Mouse (Mus musculus) midbrain, embryonic 16.5 days (tissue): Measurements from ENCODE around the gene Ppip5k1. TPM values are rescaled to one million over a fixed set of nuclear protein-coding genes. Genes with fewer than 3 reads are reported as not detected.
A peak's percentile ranks its signal among the peaks of the same experiment; 100 is the strongest.

Experiments
- ATAC-seq: fragments of 200-750 bp; cut with Nextera tagmentation; 2 replicates; pipeline ENCODE4 v1.8.0; 2017; ENCODE audit warnings: moderate TSS enrichment
- H3K27ac ChIP-seq: fragments of 300-500 bp; sonication (generic); 2 replicates; pipeline ENCODE4 v1.5.1; 2014; ENCODE audit warnings: mild to moderate bottlenecking, low read length, mixed read lengths
- H3K27me3 ChIP-seq: fragments of 300-500 bp; sonication (generic); 2 replicates; pipeline ENCODE4 v1.6.1; 2014; ENCODE audit warnings: low read depth, low read length, mixed read lengths; ENCODE audit not compliant: control insufficient read depth, insufficient read depth
- H3K36me3 ChIP-seq: fragments of 300-500 bp; sonication (generic); 2 replicates; pipeline ENCODE4 v1.6.1; 2014; ENCODE audit warnings: mild to moderate bottlenecking, low read length, moderate library complexity, mixed read lengths; ENCODE audit not compliant: control insufficient read depth, insufficient read depth
- H3K4me1 ChIP-seq: fragments of 300-500 bp; sonication (generic); 2 replicates; pipeline ENCODE4 v1.6.1; 2014; ENCODE audit warnings: mild to moderate bottlenecking, low read length, mixed read lengths; ENCODE audit not compliant: control insufficient read depth, insufficient read depth
- H3K4me2 ChIP-seq: fragments of 300-500 bp; sonication (generic); 2 replicates; pipeline ENCODE4 v1.6.1; 2014; ENCODE audit warnings: mild to moderate bottlenecking, low read length, mixed read lengths
- H3K4me3 ChIP-seq: fragments of 300-500 bp; sonication (generic); 2 replicates; pipeline ENCODE4 v1.5.1; 2014; ENCODE audit warnings: low read depth, mild to moderate bottlenecking, low read length, moderate library complexity, mixed read lengths
- H3K9ac ChIP-seq: fragments of 300-500 bp; sonication (generic); 2 replicates; pipeline ENCODE4 v1.6.1; 2014; ENCODE audit warnings: low read depth, low read length, mixed read lengths
- H3K9me3 ChIP-seq: fragments of 300-500 bp; sonication (generic); replicated peaks from 2 replicates; pipeline ENCODE4 v1.6.1; 2014; ENCODE audit warnings: mild to moderate bottlenecking, low read length, mixed read lengths; ENCODE audit not compliant: control insufficient read depth, poor library complexity, severe bottlenecking
- WGBS: fragments of 180-500 bp; shearing (Covaris S2); extraction: QIAGEN DNeasy Blood & Tissue Kit; methylation state at CpG from one replicate; pipeline ENCODE4 v1.1.7; 2014; 5-methylcytosine and 5-hydroxymethylcytosine counted together
- polyA plus RNA-seq: library from polyadenylated mRNA; unstranded; fragments of >200 nt; fragmentation: Nextera tagmentation; extraction: Ambion mirVana; gene quantifications from 2 replicates; pipeline ENCODE4 v1.2.1, GENCODE M21; 2015

Ppip5k1 gene
- polyA plus RNA-seq, 1 experiment from 2014 or later: 23.3 TPM

GRCm38 (mm10) chr2:121294753-121295607, 60.2 kb downstream of the Ppip5k1 start:
- Histone ChIP-seq H3K27ac (peak overlapping the region; percentile 87), H3K4me2 (peak overlapping the region; percentile 92), H3K4me1 (peaks cover 49% of the 10 kb centered on the region), H3K4me3 (peak overlapping the region; percentile 62), H3K9ac (peak overlapping the region; percentile 74), H3K36me3 (peaks cover 7% of the 10 kb centered on the region), H3K27me3 (no peaks in the 10 kb centered on the region), H3K9me3 (no peaks in the 10 kb centered on the region)
- under 1% methylated on average over 16 of the region's 18 CpGs for WGBS
- peak; percentile 84 for ATAC-seq

- ATAC-seq: no peak
- H3K4me1 ChIP-seq: peaks cover 49% of the 10 kb centered on the region
- H3K9ac ChIP-seq: peak overlapping the region; percentile 74
- peak overlapping the region; percentile 87 for H3K27ac ChIP-seq
- peak overlapping the region; percentile 62 for H3K4me3 ChIP-seq
- H3K27me3 ChIP-seq: no peaks in the 10 kb centered on the region
- H3K9me3 ChIP-seq: no peaks in the 10 kb centered on the region
- WGBS: 37% methylated on average over 4 of the region's 4 CpGs
- H3K4me2 ChIP-seq: peak overlapping the region; percentile 92
- H3K36me3 ChIP-seq: peaks cover 2% of the 10 kb centered on the region
These were observed 61.0 kb downstream of the Ppip5k1 start for GRCm38 (mm10) chr2:121294182-121294581.

GRCm38 (mm10) chr2:121292316-121293013, 62.7 kb downstream of the Ppip5k1 start:
- Histone ChIP-seq H3K27me3 (no peaks in the 10 kb centered on the region), H3K4me1 (peaks cover 56% of the 10 kb centered on the region), H3K36me3 (no peaks in the 10 kb centered on the region), H3K4me2 (no peak overlapping the region), H3K9me3 (no peaks in the 10 kb centered on the region), H3K4me3 (no peak overlapping the region), H3K27ac (no peak overlapping the region), H3K9ac (no peak overlapping the region)
- 71% methylated on average over 5 of the region's 5 CpGs for WGBS
- no peak for ATAC-seq

- peak overlapping the region; percentile 58 for H3K4me3 ChIP-seq
- peak overlapping the region; percentile 94 for H3K27ac ChIP-seq
- no peaks in the 10 kb centered on the region for H3K27me3 ChIP-seq
- H3K9me3 ChIP-seq: no peaks in the 10 kb centered on the region
- ATAC-seq: peak; percentile 72; the same call in 1 of the 2 replicates
- H3K36me3 ChIP-seq: no peaks in the 10 kb centered on the region
- H3K9ac ChIP-seq: peak overlapping the region; percentile 67
- WGBS: 2% methylated on average over 36 of the region's 36 CpGs
- peak overlapping the region; percentile 73 for H3K4me2 ChIP-seq
- H3K4me1 ChIP-seq: peaks cover 40% of the 10 kb centered on the region
These were observed 65.3 kb downstream of the Ppip5k1 start for GRCm38 (mm10) chr2:121289730-121290540.

- Histone ChIP-seq H3K9ac (peak within 1 kb of the TSS; percentile 75), H3K4me1 (peaks cover 31% of the 10 kb centered on the region), H3K4me2 (peak within 1 kb of the TSS; percentile 73), H3K27ac (peak within 1 kb of the TSS; percentile 94), H3K36me3 (no peaks in the 10 kb centered on the region), H3K9me3 (no peaks in the 10 kb centered on the region), H3K4me3 (peak within 1 kb of the TSS; percentile 58), H3K27me3 (no peaks in the 10 kb centered on the region)
- WGBS: under 1% methylated on average over 48 of the region's 48 CpGs
- ATAC-seq: peak; percentile 96
These were observed 66.1 kb downstream of the Ppip5k1 start, which contains the start of gene Map1a for GRCm38 (mm10) chr2:121288901-121289729. Map1a (plus strand) TSS chr2:121289600.

- Histone ChIP-seq H3K9me3 (no peaks in the 10 kb centered on the region), H3K4me3 (no peak overlapping the region), H3K4me2 (peak overlapping the region; percentile 73), H3K36me3 (no peaks in the 10 kb centered on the region), H3K4me1 (peaks cover 27% of the 10 kb centered on the region), H3K27me3 (no peaks in the 10 kb centered on the region), H3K27ac (peak overlapping the region; percentile 94), H3K9ac (no peak overlapping the region; the same call in 1 of the 2 replicates)
- no peak for ATAC-seq
- WGBS: 43% methylated on average over 2 of the region's 2 CpGs
These were observed 67.3 kb downstream of the Ppip5k1 start for GRCm38 (mm10) chr2:121287850-121288249.

GRCm38 (mm10) chr2:121271928-121272516, 83.2 kb downstream of the Ppip5k1 start:
- Histone ChIP-seq H3K9ac (peak overlapping the region; percentile 62), H3K9me3 (no peaks in the 10 kb centered on the region), H3K4me2 (peak overlapping the region; percentile 67), H3K4me1 (peaks cover 38% of the 10 kb centered on the region), H3K27ac (peak overlapping the region; percentile 98), H3K27me3 (no peaks in the 10 kb centered on the region), H3K4me3 (peak overlapping the region; percentile 85), H3K36me3 (peaks cover 7% of the 10 kb centered on the region)
- peak; percentile 2; the same call in 1 of the 2 replicates for ATAC-seq
- WGBS: 6% methylated on average over 4 of the region's 4 CpGs
